Comparison of ENCODE assay signal across 9 mouse cellular contexts in genomic region chr14:104460325-104461285, GRCm38 (mm10).
DNase-seq lines count a peak whose midpoint lies in the region.
"Had no signal": no experiment of that assay in that cellular context is flagged by ENCODE, and none has a peak within 500 bp of the region (broad histone marks: within the 10 kb centered on the region; RNA-seq: fewer than 3 reads in every experiment).

No protein-coding gene starts in this region.

- DNase-seq in cerebellum, postnatal 10 days: peak; percentile 61 to 69
- no peak for DNase-seq in cerebellum, adult 9-10 months
- peak; percentile 16 for DNase-seq in thymus, postnatal 4 days
- DNase-seq in thymus, postnatal 10 days (ENCODE audit: low spot score in 2 of 2): no peak
- DNase-seq in mesoderm, embryonic 11.5 days (ENCODE audit: low read depth, low spot score): peak; percentile 90
- DNase-seq in right cerebral cortex, postnatal 4 days: no peak
- DNase-seq in thymus, postnatal 25 days: no peak
- no peak for DNase-seq in left cerebral cortex, adult 9 months (ENCODE audit: low spot score in 2 of 2)
- DNase-seq: thymus, adult 2 months had no signal

Comparison
In these comparisons a context has a peak if more than half of its experiments do, and no peak if none do; other contexts are left out.
1. DNase-seq: peak in cerebellum, postnatal 10 days (2 of 2), thymus, postnatal 4 days (single experiment) and mesoderm, embryonic 11.5 days (single experiment); none in cerebellum, adult 9-10 months (single experiment), thymus, postnatal 10 days (0 of 2), right cerebral cortex, postnatal 4 days (single experiment), thymus, postnatal 25 days (single experiment) and left cerebral cortex, adult 9 months (0 of 2).